Mouse (Mus musculus): Measurements from ENCODE around the gene Asap2. TPM values are rescaled to one million over a fixed set of nuclear protein-coding genes. Genes with fewer than 3 reads are reported as not detected.

Gene Asap2
- polyA plus RNA-seq, 1 experiment: 9.9 TPM

DNA sequence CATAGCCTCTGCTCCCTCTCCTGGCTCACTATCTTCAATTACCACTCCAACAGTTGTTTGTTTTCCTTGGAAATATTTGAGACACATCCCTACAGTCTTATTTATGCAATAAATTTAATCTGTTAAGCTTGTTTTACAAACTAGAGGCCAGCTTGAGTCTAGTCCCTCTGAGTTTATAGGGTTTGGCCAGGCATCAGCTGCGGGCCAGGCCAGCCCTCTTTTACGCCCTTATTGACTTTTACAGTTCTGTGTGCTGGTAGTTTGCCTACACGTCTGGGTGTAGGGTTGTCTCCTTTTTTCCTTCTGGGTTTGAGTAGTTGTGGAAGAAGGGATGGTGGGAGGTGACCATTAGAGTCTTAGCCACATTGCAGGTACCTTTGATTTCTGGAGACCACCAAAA lies 173.4 kb downstream of the Asap2 start:
- WGBS: 5% methylated on average over 3 of the region's 3 CpGs
- DNase-seq (ENCODE audit: low read depth, low spot score): no peak

- 61% methylated on average over 8 of the region's 8 CpGs for WGBS
- DNase-seq (ENCODE audit: low read depth, low spot score): no peak
Observed at GRCm38 (mm10) chr12:21164251-21164650, 174.0 kb downstream of the Asap2 start.

GRCm38 (mm10) chr12:21165157-21165556 lies 174.9 kb downstream of the Asap2 start:
- WGBS: 39% methylated on average over 3 of the region's 3 CpGs
- peak; percentile 62 for DNase-seq (ENCODE audit: low read depth, low spot score)

DNA sequence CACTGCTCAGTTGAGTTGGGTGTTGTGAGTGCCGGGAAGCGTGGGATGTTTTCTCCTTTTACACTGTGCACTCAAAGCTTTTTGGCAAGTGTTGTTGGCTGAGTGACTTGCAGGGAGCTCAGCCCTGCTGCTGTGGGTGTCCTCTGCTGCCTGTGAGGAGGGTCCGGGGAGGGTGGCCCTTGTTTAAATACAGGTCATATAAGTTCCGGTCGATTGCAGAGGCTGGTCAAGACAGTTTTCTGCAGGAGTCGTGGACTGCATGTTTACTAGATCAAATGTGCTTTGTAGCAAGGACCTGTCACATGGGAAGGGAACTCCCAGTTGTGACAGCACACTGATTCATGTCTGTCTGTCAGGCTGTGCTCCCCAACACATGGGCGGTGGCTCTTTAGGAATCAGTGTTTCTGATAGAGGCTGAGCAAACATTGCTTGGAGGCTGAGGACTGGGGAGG lies 175.7 kb downstream of the Asap2 start:
- WGBS: 34% methylated on average over 7 of the region's 7 CpGs
- DNase-seq (ENCODE audit: low read depth, low spot score): peak; percentile 78

- DNase-seq (ENCODE audit: low read depth, low spot score): no peak
- WGBS: 60% methylated on average over 6 of the region's 6 CpGs
Observed at GRCm38 (mm10) chr12:21166884-21167575, 176.8 kb downstream of the Asap2 start.

DNA sequence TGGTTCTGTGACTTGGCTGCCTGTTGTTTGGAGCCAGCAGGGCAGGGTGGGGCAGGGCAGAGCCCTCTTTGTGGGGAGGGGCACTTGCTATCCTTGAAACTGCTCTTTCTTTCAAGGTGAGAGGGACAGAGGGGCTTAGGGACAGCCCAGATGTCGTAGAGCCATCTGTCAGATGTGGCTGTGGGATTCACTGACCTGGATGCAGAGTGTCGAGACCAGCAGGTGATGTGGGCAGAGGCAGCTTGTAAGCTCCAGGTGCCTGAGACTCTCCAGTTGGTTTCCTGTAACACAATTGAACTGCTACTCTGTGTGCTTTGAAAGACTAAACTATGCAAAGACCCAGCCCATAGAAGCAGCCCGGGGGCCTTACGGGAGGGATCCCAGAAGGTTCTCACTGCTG lies 177.5 kb downstream of the Asap2 start:
- DNase-seq (ENCODE audit: low read depth, low spot score): no peak
- WGBS: 79% methylated on average over 4 of the region's 4 CpGs

DNA sequence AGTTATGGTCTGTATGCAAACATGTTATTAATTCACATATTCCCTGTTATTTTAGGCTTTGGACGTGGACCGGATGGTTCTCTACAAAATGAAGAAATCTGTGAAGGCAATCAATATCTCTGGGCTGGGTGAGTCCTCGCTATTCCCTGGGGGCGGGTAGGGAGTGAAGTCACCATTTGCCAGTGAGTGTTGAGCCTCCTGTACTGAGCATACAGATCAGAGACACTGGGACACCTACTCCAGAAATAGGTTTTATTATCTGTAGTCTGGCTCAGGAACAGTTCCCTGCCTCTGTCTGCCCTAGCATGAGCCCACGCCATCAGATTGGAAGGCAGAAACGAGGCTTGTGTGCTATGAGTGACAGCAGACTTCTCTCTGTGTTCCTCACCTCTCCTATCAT lies 177.9 kb downstream of the Asap2 start:
- no peak for DNase-seq (ENCODE audit: low read depth, low spot score)
- WGBS: 95% methylated on average over 6 of the region's 6 CpGs

DNA sequence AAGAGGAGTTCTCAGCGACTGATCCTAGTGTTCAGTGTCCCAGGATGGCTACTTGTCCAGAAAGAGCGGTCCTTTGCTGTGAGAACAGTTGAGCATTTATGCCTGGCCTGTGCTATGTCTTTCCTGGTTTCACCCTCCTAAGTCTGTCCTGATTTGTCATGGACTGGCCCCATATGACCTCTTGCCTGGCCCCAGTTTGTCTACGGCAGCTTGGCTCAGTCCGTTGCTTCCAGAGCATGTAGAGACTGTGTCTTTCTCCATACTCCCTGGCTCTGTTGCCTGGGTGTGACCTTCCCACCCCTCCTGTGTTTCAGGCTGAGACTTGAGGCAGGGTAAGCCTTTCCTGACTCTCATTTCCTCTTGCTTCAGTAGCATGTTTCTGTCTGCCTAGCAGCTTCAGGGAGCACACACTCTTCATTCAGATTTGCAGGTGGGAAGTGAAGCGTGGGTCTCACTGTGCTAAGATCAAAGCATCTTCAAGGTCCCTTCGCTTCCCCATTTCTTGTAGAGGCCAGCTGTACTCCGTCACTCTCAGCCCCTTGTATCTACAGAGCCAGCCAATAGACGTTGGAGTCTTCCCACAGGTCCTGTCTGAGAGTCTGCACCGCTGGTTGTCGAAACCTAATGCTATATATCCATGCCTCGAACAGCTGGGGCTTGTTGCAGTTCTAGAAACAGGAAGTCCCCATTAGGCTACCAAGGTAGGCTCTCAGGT lies 181.7 kb downstream of the Asap2 start:
- 81% methylated on average over 11 of the region's 11 CpGs for WGBS
- DNase-seq (ENCODE audit: low read depth, low spot score): no peak

DNA sequence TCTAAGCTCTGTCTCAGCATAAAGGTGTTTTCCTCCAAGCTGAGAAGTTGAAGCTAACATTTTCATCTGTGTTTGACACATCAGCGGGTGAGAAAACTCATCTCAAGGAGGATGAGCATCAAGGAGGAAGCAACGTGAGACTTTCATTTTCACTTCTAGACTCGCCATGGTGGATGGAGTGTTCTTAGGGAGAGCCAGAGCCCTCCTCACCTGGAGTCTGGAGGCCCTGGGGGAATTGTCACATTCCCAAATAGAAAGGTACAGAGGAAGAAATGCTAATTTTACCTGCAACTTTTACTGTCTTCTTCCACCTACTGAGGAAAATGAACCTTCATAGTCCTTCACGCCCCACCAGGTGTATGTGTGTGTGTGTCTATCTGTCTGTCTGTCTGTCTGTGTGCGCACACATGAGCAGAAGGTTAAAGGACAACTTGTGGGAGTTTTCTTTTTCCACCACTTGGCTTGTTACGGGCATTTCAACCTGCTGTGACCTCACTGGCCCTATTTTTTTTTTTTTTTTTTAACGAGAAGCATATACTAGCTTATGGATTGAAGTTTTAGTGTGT lies 183.7 kb downstream of the Asap2 start:
- 68% methylated on average over 7 of the region's 7 CpGs for WGBS
- DNase-seq (ENCODE audit: low read depth, low spot score): no peak

DNA sequence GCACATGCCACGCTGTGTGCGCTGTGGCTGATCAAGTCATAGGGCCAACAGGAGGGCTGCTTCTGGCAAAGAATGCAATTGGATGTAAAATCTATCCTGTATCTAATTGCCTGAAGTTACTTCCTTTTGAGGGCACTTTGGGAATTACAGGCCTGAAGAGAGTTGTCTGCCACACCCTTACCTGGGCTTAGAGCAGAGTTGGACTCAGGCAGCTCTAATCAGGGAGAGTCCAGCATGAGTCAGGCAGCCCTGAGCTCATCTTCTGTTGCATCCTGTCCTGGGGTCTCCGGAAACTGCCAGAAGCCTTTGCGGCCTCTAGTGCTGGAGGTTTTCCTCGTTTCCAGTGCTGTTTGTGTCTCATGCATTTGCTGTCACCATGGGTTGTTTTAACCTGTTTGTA lies 186.1 kb downstream of the Asap2 start:
- no peak for DNase-seq (ENCODE audit: low read depth, low spot score)
- 69% methylated on average over 5 of the region's 5 CpGs for WGBS

GRCm38 (mm10) chr12:21177123-21177698 lies 187.0 kb downstream of the Asap2 start:
- no peak for DNase-seq (ENCODE audit: low read depth, low spot score)

- no peak for DNase-seq (ENCODE audit: low read depth, low spot score)
- 60% methylated on average over 6 of the region's 6 CpGs for WGBS
Observed at GRCm38 (mm10) chr12:21180091-21180490, 189.8 kb downstream of the Asap2 start.

DNA sequence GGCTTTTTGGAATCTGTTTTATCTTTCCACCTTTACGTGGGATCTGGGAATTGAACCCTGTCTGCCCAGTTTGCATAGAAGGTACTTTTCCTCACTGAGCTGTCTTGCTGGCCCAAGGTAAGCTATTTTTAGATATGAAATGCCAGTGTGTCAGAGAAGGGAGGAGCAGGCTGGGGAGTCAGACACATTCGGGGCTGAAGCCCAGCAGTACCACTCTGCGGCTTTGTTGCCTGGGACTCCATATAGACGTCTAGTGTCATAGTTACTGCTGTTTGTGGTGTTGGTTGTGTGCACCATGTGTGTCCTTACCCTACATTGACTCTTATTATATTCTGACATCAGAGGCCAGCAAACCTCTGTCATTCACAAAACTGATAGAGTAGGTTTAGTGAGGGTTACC lies 192.5 kb downstream of the Asap2 start:
- no peak for DNase-seq (ENCODE audit: low read depth, low spot score)
- 89% methylated on average over 4 of the region's 4 CpGs for WGBS

DNA sequence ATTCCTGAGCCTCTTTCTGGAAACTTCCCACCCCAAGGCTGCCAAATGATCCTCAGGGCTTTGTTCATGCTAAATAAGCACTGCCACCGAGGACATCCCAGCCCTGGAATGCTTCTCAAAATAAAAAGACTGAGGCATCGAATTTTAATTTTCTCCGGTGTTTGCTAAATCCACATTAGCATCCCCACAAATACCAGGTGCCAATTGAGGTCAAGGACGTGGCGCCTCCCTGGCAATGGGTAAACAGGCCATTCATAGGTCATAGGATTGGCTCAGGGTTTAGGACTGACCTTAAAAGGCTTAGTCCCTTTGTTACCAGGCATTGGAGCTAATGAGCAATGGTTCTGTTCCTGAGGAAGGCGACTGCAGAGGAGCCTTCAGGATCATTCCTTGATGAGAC lies 193.1 kb downstream of the Asap2 start:
- no peak for DNase-seq (ENCODE audit: low read depth, low spot score)
- WGBS: 69% methylated on average over 6 of the region's 6 CpGs

DNA sequence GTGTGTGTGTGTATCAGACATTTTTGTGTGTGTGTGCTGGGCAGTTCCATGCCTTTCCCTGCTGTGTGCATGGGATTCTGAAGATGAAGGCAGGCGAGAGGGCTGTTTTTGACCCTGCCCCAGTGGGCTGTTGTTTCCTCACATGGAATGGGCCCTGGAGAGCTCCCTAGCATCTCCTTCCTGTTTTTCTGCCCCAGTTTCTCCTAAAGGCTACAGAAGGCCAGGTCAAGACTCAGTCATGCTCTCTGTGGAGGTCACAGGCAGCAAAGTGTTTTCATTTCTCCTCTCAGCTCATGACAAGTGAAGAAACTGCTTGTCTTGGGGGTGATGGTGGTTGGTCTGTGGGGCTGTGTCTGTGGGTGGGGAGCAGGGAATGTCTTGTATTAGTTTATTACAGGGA lies 195.9 kb downstream of the Asap2 start:
- WGBS: 95% methylated on average over 1 of the region's 1 CpGs

GRCm38 (mm10) chr12:21188880-21189279 lies 198.6 kb downstream of the Asap2 start:
- DNase-seq (ENCODE audit: low read depth, low spot score): no peak

More for the DNA sequence above, 195.9 kb downstream of the Asap2 start:
- no peak for DNase-seq (ENCODE audit: low read depth, low spot score)

GRCm38 (mm10) chr12:21191546-21191945 lies 201.3 kb downstream of the Asap2 start:
- DNase-seq (ENCODE audit: low read depth, low spot score): no peak
- 81% methylated on average over 2 of the region's 2 CpGs for WGBS

More at GRCm38 (mm10) chr12:21188880-21189279, 198.6 kb downstream of the Asap2 start:
- 45% methylated on average over 4 of the region's 4 CpGs for WGBS

DNA sequence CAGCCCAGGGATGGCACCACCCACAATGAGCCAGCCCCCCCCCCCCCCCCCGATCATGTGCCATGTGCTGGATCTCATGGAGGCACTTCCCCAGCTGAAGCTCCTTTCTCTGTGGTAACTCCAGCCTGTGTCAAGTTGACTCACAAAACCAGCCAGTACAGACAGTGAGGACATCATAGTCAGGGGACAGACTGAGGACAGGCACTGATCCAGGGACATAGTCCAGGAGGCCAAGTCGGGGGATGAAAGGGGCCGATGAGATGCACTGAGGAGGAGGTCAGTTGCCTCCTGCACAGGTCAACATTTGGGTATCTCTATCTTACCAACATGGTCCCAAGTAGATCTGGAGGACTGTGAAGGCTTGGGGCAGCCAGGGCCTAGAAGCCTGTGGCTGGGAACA lies 205.2 kb downstream of the Asap2 start:
- no peak for DNase-seq (ENCODE audit: low read depth, low spot score)
- 91% methylated on average over 3 of the region's 3 CpGs for WGBS

DNA sequence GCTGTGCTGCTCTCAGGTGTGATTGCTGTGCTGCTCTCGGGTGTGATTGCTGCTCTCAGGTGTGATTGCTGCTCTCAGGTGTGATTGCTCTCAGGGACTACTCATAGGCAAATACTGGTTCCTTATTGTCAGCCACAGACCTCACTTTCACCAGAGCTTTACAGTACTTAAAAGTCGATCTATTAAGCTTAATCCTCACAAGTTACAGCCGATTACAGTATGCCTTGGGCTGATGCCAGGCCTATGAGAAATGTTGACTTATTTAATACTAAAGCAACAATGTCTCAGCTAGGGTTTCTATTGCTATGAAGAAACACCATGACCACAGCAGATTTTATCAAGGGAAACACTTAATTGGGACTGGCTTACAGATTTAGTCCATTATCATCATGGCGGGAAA lies 206.2 kb downstream of the Asap2 start:
- no peak for DNase-seq (ENCODE audit: low read depth, low spot score)
- WGBS: 56% methylated on average over 4 of the region's 4 CpGs

DNA sequence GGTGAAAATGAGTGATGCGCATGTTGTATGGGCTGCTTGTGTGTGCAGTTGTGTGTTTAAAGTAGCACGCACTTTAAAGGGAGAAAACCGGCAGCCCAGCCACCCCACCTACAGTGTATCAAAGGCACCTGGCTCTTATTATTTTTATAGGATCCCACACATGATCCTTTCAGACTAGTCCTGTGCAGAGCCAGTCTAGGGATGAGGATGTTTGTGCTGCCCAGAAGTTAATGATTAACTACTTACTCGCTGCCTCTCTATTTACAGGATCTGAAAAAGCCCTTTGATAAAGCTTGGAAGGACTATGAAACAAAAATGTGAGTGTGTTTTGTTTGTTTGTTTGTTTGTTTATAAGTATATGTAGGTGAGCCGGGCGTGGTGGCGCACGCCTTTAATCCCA lies 210.4 kb downstream of the Asap2 start:
- DNase-seq (ENCODE audit: low read depth, low spot score): no peak
- 38% methylated on average over 8 of the region's 8 CpGs for WGBS

All from large intestine, adult 2 months (tissue).